In the genomic region with DNA sequence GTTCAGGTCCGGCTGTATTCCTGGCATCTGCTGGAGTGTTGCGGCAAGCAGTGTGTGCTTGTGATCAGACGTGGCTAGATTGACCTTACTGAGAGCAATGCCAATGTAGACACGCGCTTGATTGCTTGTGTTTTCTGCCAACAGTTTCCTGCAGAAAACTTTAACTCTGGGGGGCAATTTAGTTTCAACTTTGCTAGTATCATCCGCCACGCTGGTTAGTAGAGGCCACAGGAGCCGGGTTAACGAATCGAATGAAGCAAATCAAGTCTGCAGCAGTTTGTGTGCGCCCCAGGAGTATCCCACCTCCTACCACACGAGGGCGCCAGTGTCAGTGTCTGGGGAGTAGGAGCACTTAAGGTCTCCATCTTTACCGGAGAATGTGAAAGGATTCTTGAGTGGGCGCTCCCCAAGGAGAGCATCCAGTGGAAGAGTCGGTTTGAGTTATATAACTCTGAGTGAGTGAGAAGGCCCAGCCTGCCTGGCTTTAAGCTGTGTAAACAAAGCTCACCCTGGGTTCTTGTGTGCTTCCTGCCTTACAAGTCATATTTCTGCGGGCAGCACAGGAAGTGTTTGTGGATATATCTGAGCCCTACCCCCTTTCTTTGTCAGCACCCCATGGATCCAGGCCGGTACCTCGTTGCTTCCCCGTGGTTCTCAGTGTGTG, we compare ENCODE assay signal across 8 mouse cellular contexts.
DNase-seq lines count a peak whose midpoint lies in the region; ATAC-seq lines count a peak whose summit lies in the region.

No protein-coding gene starts in this region.

- H3K4me2 ChIP-seq in midbrain, embryonic 12.5 days (replicated peaks): no peak overlapping the region

- peak; percentile 31 for DNase-seq in ovary, postnatal 10 days (ENCODE audit: low spot score)
- DNase-seq in ovary, adult 18-20 months (ENCODE audit: low spot score): no peak
- peak; percentile 88 for DNase-seq in embryo, embryonic 10 days (ENCODE audit: low spot score)
- peak; percentile 69 for DNase-seq in gastrocnemius, postnatal 10 days
- peak; percentile 91 for DNase-seq in limb, embryonic 10.5 days (ENCODE audit: low spot score)
- DNase-seq in spleen, adult 12 weeks (ENCODE audit: low spot score): peak; percentile 77

- no peak overlapping the region for H3K9ac ChIP-seq in midbrain, embryonic 12.5 days (replicated peaks)

- H3K36me3 ChIP-seq in limb, embryonic 10.5 days: no peaks in the 10 kb centered on the region
- no peaks in the 10 kb centered on the region for H3K36me3 ChIP-seq in midbrain, embryonic 12.5 days

- no peak overlapping the region for H3K4me3 ChIP-seq in limb, embryonic 10.5 days
- H3K4me3 ChIP-seq in midbrain, embryonic 12.5 days: no peak overlapping the region

- H3K4me1 ChIP-seq in limb, embryonic 10.5 days: peaks cover 27% of the 10 kb centered on the region
- peaks cover 18% of the 10 kb centered on the region for H3K4me1 ChIP-seq in midbrain, embryonic 12.5 days

- H3K27me3 ChIP-seq in limb, embryonic 10.5 days (ENCODE audit: low read depth, poor library complexity, severe bottlenecking): no peaks in the 10 kb centered on the region
- peaks cover 40% of the 10 kb centered on the region for H3K27me3 ChIP-seq in midbrain, embryonic 12.5 days

- ATAC-seq in inflammation-experienced regulatory T-cells, adult 6 months: peak; percentile 92
- ATAC-seq in midbrain, embryonic 12.5 days (ENCODE audit: low FRiP score, low read depth): peak; percentile 20; the same call in 1 of the 2 replicates

- no peaks in the 10 kb centered on the region for H3K9me3 ChIP-seq in limb, embryonic 10.5 days (replicated peaks)
- no peaks in the 10 kb centered on the region for H3K9me3 ChIP-seq in midbrain, embryonic 12.5 days

- H3K27ac ChIP-seq in limb, embryonic 10.5 days: peak overlapping the region; percentile 50; the same call in 1 of the 2 replicates
- H3K27ac ChIP-seq in midbrain, embryonic 12.5 days (replicated peaks): no peak overlapping the region

- 46% methylated on average over 20 of the region's 20 CpGs for WGBS in limb, embryonic 10.5 days
- 30% methylated on average over 20 of the region's 20 CpGs for WGBS in midbrain, embryonic 12.5 days
